Mouse (Mus musculus) embryonic facial prominence, embryonic 10.5 days (tissue): ENCODE data around the gene Bsph2. TPM values are rescaled to one million over a fixed set of nuclear protein-coding genes. Genes with fewer than 3 reads are reported as not detected.

Experiments used
- DNase-seq: peaks from one replicate; pipeline ENCODE4 v3.0.0-alpha.2; 2017; ENCODE audit warnings: low spot score
- H3K27ac ChIP-seq: fragments of 300-500 bp; sonication (generic); replicated peaks from 2 replicates; pipeline ENCODE4 v1.5.1; 2016; ENCODE audit warnings: mild to moderate bottlenecking
- H3K27me3 ChIP-seq: fragments of 300-500 bp; sonication (generic); replicated peaks from 2 replicates; pipeline ENCODE4 v1.6.1; 2016; ENCODE audit warnings: low read depth, mild to moderate bottlenecking; ENCODE audit not compliant: poor library complexity, severe bottlenecking
- H3K36me3 ChIP-seq: fragments of 300-500 bp; sonication (generic); replicated peaks from 2 replicates; pipeline ENCODE4 v1.6.1; 2016; ENCODE audit warnings: mild to moderate bottlenecking, moderate library complexity
- H3K4me1 ChIP-seq: fragments of 300-500 bp; sonication (generic); 2 replicates; pipeline ENCODE4 v1.6.1; 2016
- H3K4me3 ChIP-seq: fragments of 300-500 bp; sonication (generic); 2 replicates; pipeline ENCODE4 v1.5.1; 2016; ENCODE audit warnings: mild to moderate bottlenecking, moderate library complexity
- H3K9me3 ChIP-seq: fragments of 300-500 bp; sonication (generic); 2 replicates; pipeline ENCODE4 v1.6.1; 2016; ENCODE audit warnings: mild to moderate bottlenecking
- WGBS: fragments of 180-500 bp; shearing (Covaris S2); methylation state at CpG from one replicate; pipeline ENCODE4 v1.1.7; 2016; 5-methylcytosine and 5-hydroxymethylcytosine counted together
- polyA plus RNA-seq: library from polyadenylated mRNA; unstranded; fragments of >200 nt; fragmentation: Nextera tagmentation; extraction: Ambion mirVana; gene quantifications from 2 replicates; pipeline ENCODE4 v1.2.1, GENCODE M21; 2016

The Bsph2 gene
- not detected in 2 replicates for polyA plus RNA-seq

DNA sequence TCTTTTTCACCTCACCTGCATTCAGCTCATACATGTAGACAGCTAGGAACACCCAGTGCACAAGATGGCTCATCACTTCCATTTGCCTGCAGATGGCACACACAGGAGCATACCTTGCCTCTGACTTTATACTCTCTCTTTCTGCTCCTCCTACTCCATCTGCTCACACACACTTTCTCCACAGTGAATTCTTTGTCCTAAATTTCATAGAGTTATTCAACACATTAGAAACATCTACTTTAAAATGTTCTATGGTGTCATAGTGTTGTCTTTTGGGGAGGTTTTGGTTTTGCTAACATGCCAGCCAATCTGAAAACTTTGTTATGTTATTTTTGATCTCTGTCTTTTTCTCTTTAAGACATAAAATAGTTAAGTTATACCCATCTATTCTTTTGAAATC, at the start of gene Bsph2:
Gene Bsph2 (minus strand): TSS at position 101 of the 400 bp plus-strand sequence.
- no peak for DNase-seq
- no peaks in the 10 kb centered on the region for H3K4me1 ChIP-seq
- H3K27me3 ChIP-seq, result no peaks in the 10 kb centered on the region
- H3K4me3 ChIP-seq, result no peak within 1 kb of the TSS
- peaks cover 39% of the 10 kb centered on the region for H3K9me3 ChIP-seq
- H3K36me3 ChIP-seq, result no peaks in the 10 kb centered on the region
- H3K27ac ChIP-seq, result no peak within 1 kb of the TSS

- no peak for DNase-seq
- Histone ChIP-seq H3K4me3 (no peak overlapping the region), H3K36me3 (no peaks in the 10 kb centered on the region), H3K27ac (no peak overlapping the region), H3K4me1 (no peaks in the 10 kb centered on the region), H3K27me3 (no peaks in the 10 kb centered on the region), H3K9me3 (peaks cover 25% of the 10 kb centered on the region; the same call in 1 of the 2 replicates)
- 65% methylated on average over 1 of the region's 1 CpGs for WGBS
These were observed 59.3 kb downstream of the Bsph2 start for GRCm38 (mm10) chr7:13511539-13511938.

Other genes starting within 250 kb of the Bsph2 start
- gene Pla2g4c, start 246.4 kb downstream of the Bsph2 start, polyA plus RNA-seq, result 1.8 and 1.9 TPM in 2 replicates
- not detected in 2 replicates for gene Cabp5, start 172.9 kb downstream of the Bsph2 start, polyA plus RNA-seq
- gene Bsph1, start 120.2 kb downstream of the Bsph2 start, polyA plus RNA-seq, result not detected in 2 replicates
- gene Sult2a5, start 52.9 kb upstream of the Bsph2 start, polyA plus RNA-seq, result not detected in 2 replicates
- not detected in 2 replicates for gene Sult2a2, start 162.4 kb upstream of the Bsph2 start, polyA plus RNA-seq